Mouse (Mus musculus) kidney, adult 10 weeks (tissue): ENCODE data around the gene Rsph6a. TPM values are rescaled to one million over a fixed set of nuclear protein-coding genes. Genes with fewer than 3 reads are reported as not detected.

Source experiments
- polyA plus RNA-seq: library from polyadenylated mRNA; stranded (reverse); fragments of 350-450 nt; fragmentation: Illumina TruSeq; extraction: RNeasy Lipid Tissue Mini Kit (QIAGEN cat#74804); gene quantifications from one replicate; pipeline ENCODE4 v1.2.3, GENCODE M21; 2014; ENCODE audit warnings: low read depth, low replicate concordance

The Rsph6a gene
- polyA plus RNA-seq: not detected

GRCm38 (mm10) chr7:19054047-19054776 lies at the start of gene Rsph6a:
Gene Rsph6a (plus strand): TSS chr7:19054690.

GRCm38 (mm10) chr7:19023357-19023814 lies 31.1 kb upstream of the Rsph6a start, which contains the start of gene Foxa3:
Gene Foxa3 (minus strand): TSS chr7:19023538.

GRCm38 (mm10) chr7:19024096-19024506 lies 30.4 kb upstream of the Rsph6a start, which contains the start of gene Sympk:
Gene Sympk (plus strand): TSS chr7:19024377.

GRCm38 (mm10) chr7:19075723-19076585 lies 21.5 kb downstream of the Rsph6a start, which contains the start of gene Dmwd:
Gene Dmwd (plus strand): TSS chr7:19076227.

GRCm38 (mm10) chr7:19083701-19084100 lies 29.2 kb downstream of the Rsph6a start, which contains the start of gene Dmpk:
Gene Dmpk (plus strand): TSS chr7:19083849.

GRCm38 (mm10) chr7:19094471-19094825 lies 40.0 kb downstream of the Rsph6a start, which contains the start of gene Six5:
Gene Six5 (plus strand): TSS chr7:19094594.

GRCm38 (mm10) chr7:19118028-19118771 lies 63.7 kb downstream of the Rsph6a start, which contains the start of gene Gm4969:
Gene Gm4969 (minus strand): TSS chr7:19118368.

GRCm38 (mm10) chr7:19119631-19120429 lies 65.3 kb downstream of the Rsph6a start, which contains the start of gene Fbxo46:
Gene Fbxo46 (plus strand): TSS chr7:19119859.

Other genes with a start within 250 kb of the Rsph6a start
- not detected for gene Psg17, start 233.1 kb upstream of the Rsph6a start, polyA plus RNA-seq
- gene Mill2, start 214.7 kb upstream of the Rsph6a start, polyA plus RNA-seq: 3.4 TPM
- not detected for gene Pglyrp1, start 183.4 kb upstream of the Rsph6a start, polyA plus RNA-seq
- gene Ccdc61, start 144.3 kb upstream of the Rsph6a start, polyA plus RNA-seq: 0.53 TPM
- gene Nova2, start 128.8 kb upstream of the Rsph6a start, polyA plus RNA-seq: 0.28 TPM
- gene Nanos2, start 67.3 kb upstream of the Rsph6a start, polyA plus RNA-seq: not detected
- gene Mypop, start 63.4 kb upstream of the Rsph6a start, polyA plus RNA-seq: 0.36 TPM
- 0.97 TPM for gene Irf2bp1, start 50.6 kb upstream of the Rsph6a start, polyA plus RNA-seq
- gene Foxa3, start 31.2 kb upstream of the Rsph6a start, polyA plus RNA-seq: not detected
- gene Sympk, start 30.3 kb upstream of the Rsph6a start, polyA plus RNA-seq: 4.5 TPM
- gene Dmwd, start 21.5 kb downstream of the Rsph6a start, polyA plus RNA-seq: 1.1 TPM
- gene Dmpk, start 29.2 kb downstream of the Rsph6a start, polyA plus RNA-seq: 0.57 TPM
- gene Six5, start 39.9 kb downstream of the Rsph6a start, polyA plus RNA-seq: 0.57 TPM
- not detected for gene Gm4969, start 63.7 kb downstream of the Rsph6a start, polyA plus RNA-seq
- 0.36 TPM for gene Fbxo46, start 65.2 kb downstream of the Rsph6a start, polyA plus RNA-seq
- gene Qpctl, start 94.6 kb downstream of the Rsph6a start, polyA plus RNA-seq: 5.9 TPM
- 0.44 TPM for gene Snrpd2, start 95.0 kb downstream of the Rsph6a start, polyA plus RNA-seq
- not detected for gene Gipr, start 111.4 kb downstream of the Rsph6a start, polyA plus RNA-seq
- not detected for gene Eml2, start 121.7 kb downstream of the Rsph6a start, polyA plus RNA-seq
- 1.8 TPM for gene Gpr4, start 157.8 kb downstream of the Rsph6a start, polyA plus RNA-seq
- gene Opa3, start 173.6 kb downstream of the Rsph6a start, polyA plus RNA-seq: 12.2 TPM
- gene Vasp, start 217.1 kb downstream of the Rsph6a start, polyA plus RNA-seq: 16.0 TPM
- not detected for gene Ppm1n, start 225.4 kb downstream of the Rsph6a start, polyA plus RNA-seq
- gene Rtn2, start 227.9 kb downstream of the Rsph6a start, polyA plus RNA-seq: 0.28 TPM